Mouse (Mus musculus) macrophage (primary cell): ENCODE measurements around the gene Sec61b. TPM values are rescaled to one million over a fixed set of nuclear protein-coding genes. Genes with fewer than 3 reads are reported as not detected.

Source experiments
- H3K27ac ChIP-seq: fragments of 350-480 bp; formaldehyde crosslinking; 2 replicates; pipeline ENCODE4 v1.9.0; 2021
- H3K36me3 ChIP-seq: fragments of 350-480 bp; formaldehyde crosslinking; 2 replicates; pipeline ENCODE4 v1.9.0; 2021; ENCODE audit errors: inconsistent target
- H3K4me3 ChIP-seq: fragments of 350-480 bp; formaldehyde crosslinking; 2 replicates; pipeline ENCODE4 v1.9.0; 2021; ENCODE audit errors: inconsistent target
- H3K79me2 ChIP-seq: fragments of 350-480 bp; formaldehyde crosslinking; 2 replicates; pipeline ENCODE4 v1.9.0; 2021; ENCODE audit errors: inconsistent target
- WGBS: methylation state at CpG from one replicate; pipeline ENCODE4 v1.1.7; 2026; ENCODE audit warnings: inconsistent platforms; ENCODE audit not compliant: missing documents; 5-methylcytosine and 5-hydroxymethylcytosine counted together
- polyA plus RNA-seq: library from polyadenylated mRNA; stranded (reverse); fragments of 250-400 nt; gene quantifications from 3 replicates; pipeline ENCODE4 v1.2.4, GENCODE M21; 2018; ENCODE audit warnings: inconsistent platforms
- total RNA-seq, 78 experiments: library from RNA; depleted of rRNA; stranded (reverse); fragments of 250-400 nt; gene quantifications; 1 replicate in 9 of 78; 2 replicates in 24 of 78; 3 replicates in 43 of 78; 4 replicates in 2 of 78; pipeline ENCODE4 v1.2.4; 2018; ENCODE audit warnings: inconsistent platforms in 56 of 78

Sec61b gene
- 10 to 100 TPM in 10 of 26 experiments, 1 to 10 TPM in 14, not detected in 2; 1.3 to 49.1 (median 8.3) TPM for total RNA-seq (2018; cell fraction: chromatin; rRNA removed)
- total RNA-seq (2018; cell fraction: cytosol; rRNA removed) = 100 to 1,000 TPM; 112 to 205 (median 138) TPM
- 10 to 100 TPM; 10.4 to 43.6 (median 19.7) TPM for total RNA-seq (2018; cell fraction: nucleus; rRNA removed)
- polyA plus RNA-seq = 81.0 to 264 TPM (median 212 TPM) in 3 replicates

GRCm38 (mm10) chr4:47473968-47474729, at the start of gene Sec61b, which contains the start of gene Alg2:
Gene Sec61b, plus strand, starts transcription at chr4:47474658.
Gene Alg2, minus strand, starts transcription at chr4:47474333.
- Histone ChIP-seq H3K27ac (peak within 1 kb of the TSS; percentile 92), H3K4me3 (peak within 1 kb of the TSS; percentile 76), H3K36me3 (peaks cover 40% of the 10 kb centered on the region), H3K79me2 (peaks cover 67% of the 10 kb centered on the region)
- WGBS = under 1% methylated on average over 54 of the region's 58 CpGs

- no peaks in the 10 kb centered on the region for H3K79me2 ChIP-seq
- no peaks in the 10 kb centered on the region for H3K36me3 ChIP-seq
- no peak overlapping the region for H3K27ac ChIP-seq
- no peak overlapping the region for H3K4me3 ChIP-seq
- 42% methylated on average over 8 of the region's 16 CpGs for WGBS
Observed at GRCm38 (mm10) chr4:47425247-47425830, 49.1 kb upstream of the Sec61b start.

GRCm38 (mm10) chr4:47427606-47428005, 46.9 kb upstream of the Sec61b start:
- Histone ChIP-seq H3K27ac (no peak overlapping the region), H3K4me3 (no peak overlapping the region), H3K36me3 (no peaks in the 10 kb centered on the region), H3K79me2 (no peaks in the 10 kb centered on the region)
- WGBS = 94% methylated on average over 3 of the region's 3 CpGs

- 59% methylated on average over 6 of the region's 6 CpGs for WGBS
- H3K4me3 ChIP-seq = no peak overlapping the region
- no peaks in the 10 kb centered on the region for H3K36me3 ChIP-seq
- H3K27ac ChIP-seq = no peak overlapping the region
- no peaks in the 10 kb centered on the region for H3K79me2 ChIP-seq
Observed at GRCm38 (mm10) chr4:47430557-47430956, 43.9 kb upstream of the Sec61b start.

GRCm38 (mm10) chr4:47431081-47431480, 43.4 kb upstream of the Sec61b start:
- Histone ChIP-seq H3K79me2 (no peaks in the 10 kb centered on the region), H3K27ac (no peak overlapping the region), H3K36me3 (no peaks in the 10 kb centered on the region), H3K4me3 (no peak overlapping the region)
- WGBS = 87% methylated on average over 5 of the region's 5 CpGs

- WGBS = 88% methylated on average over 6 of the region's 7 CpGs
- Histone ChIP-seq H3K36me3 (no peaks in the 10 kb centered on the region), H3K4me3 (no peak overlapping the region), H3K27ac (no peak overlapping the region), H3K79me2 (no peaks in the 10 kb centered on the region)
Observed at GRCm38 (mm10) chr4:47432766-47433165, 41.7 kb upstream of the Sec61b start.

GRCm38 (mm10) chr4:47435131-47435530, 39.3 kb upstream of the Sec61b start:
- Histone ChIP-seq H3K36me3 (no peaks in the 10 kb centered on the region), H3K4me3 (no peak overlapping the region), H3K27ac (no peak overlapping the region), H3K79me2 (no peaks in the 10 kb centered on the region)
- 87% methylated on average over 12 of the region's 12 CpGs for WGBS

GRCm38 (mm10) chr4:47435566-47436360, 38.7 kb upstream of the Sec61b start:
- no peak overlapping the region for H3K27ac ChIP-seq
- no peaks in the 10 kb centered on the region for H3K79me2 ChIP-seq
- no peaks in the 10 kb centered on the region for H3K36me3 ChIP-seq
- H3K4me3 ChIP-seq = no peak overlapping the region
- WGBS = 79% methylated on average over 28 of the region's 28 CpGs

- no peaks in the 10 kb centered on the region for H3K79me2 ChIP-seq
- H3K4me3 ChIP-seq = peak overlapping the region; percentile 48
- WGBS = 10% methylated on average over 31 of the region's 33 CpGs
- H3K36me3 ChIP-seq = no peaks in the 10 kb centered on the region
- H3K27ac ChIP-seq = 0 out of 2 replicates have a peak overlapping the region, but pooled peaks have one; percentile 8
Observed at GRCm38 (mm10) chr4:47437365-47438340, 36.8 kb upstream of the Sec61b start.

GRCm38 (mm10) chr4:47438956-47439355, 35.5 kb upstream of the Sec61b start:
- H3K4me3 ChIP-seq = no peak overlapping the region
- H3K27ac ChIP-seq = no peak overlapping the region
- WGBS = 86% methylated on average over 5 of the region's 6 CpGs
- no peaks in the 10 kb centered on the region for H3K36me3 ChIP-seq
- no peaks in the 10 kb centered on the region for H3K79me2 ChIP-seq

- Histone ChIP-seq H3K36me3 (no peaks in the 10 kb centered on the region), H3K4me3 (no peak overlapping the region), H3K79me2 (no peaks in the 10 kb centered on the region), H3K27ac (no peak overlapping the region)
- WGBS = 92% methylated on average over 11 of the region's 11 CpGs
Observed at GRCm38 (mm10) chr4:47440951-47441350, 33.5 kb upstream of the Sec61b start.

- WGBS = 73% methylated on average over 3 of the region's 3 CpGs
- Histone ChIP-seq H3K4me3 (no peak overlapping the region), H3K36me3 (no peaks in the 10 kb centered on the region), H3K79me2 (no peaks in the 10 kb centered on the region), H3K27ac (no peak overlapping the region)
Observed at GRCm38 (mm10) chr4:47448526-47448925, 25.9 kb upstream of the Sec61b start.

- Histone ChIP-seq H3K79me2 (no peaks in the 10 kb centered on the region), H3K27ac (no peak overlapping the region), H3K36me3 (no peaks in the 10 kb centered on the region), H3K4me3 (no peak overlapping the region)
- 47% methylated on average over 5 of the region's 5 CpGs for WGBS
Observed at GRCm38 (mm10) chr4:47449116-47449515, 25.3 kb upstream of the Sec61b start.
